Mouse (Mus musculus): Measurements from ENCODE around the gene Tshz2. TPM values are rescaled to one million over a fixed set of nuclear protein-coding genes. Genes with fewer than 3 reads are reported as not detected.

The Tshz2 gene
- polyA plus RNA-seq, 1 experiment from 2014 or later, result 3.4 TPM

- Histone ChIP-seq H3K36me3 (ENCODE audit: insufficient read depth, low read length) (no peaks in the 10 kb centered on the region), H3K27ac (ENCODE audit: low read length) (no peak overlapping the region), H3K9ac (replicated peaks; ENCODE audit: low read depth) (no peak overlapping the region), H3K4me3 (ENCODE audit: low read depth, low read length) (no peak overlapping the region), H3K9me3 (ENCODE audit: low read length) (no peaks in the 10 kb centered on the region), H3K4me2 (replicated peaks; ENCODE audit: low read depth, low read length) (peak overlapping the region; percentile 92), H3K27me3 (replicated peaks; ENCODE audit: insufficient read depth, low read length) (no peaks in the 10 kb centered on the region), H3K4me1 (ENCODE audit: insufficient read depth, low read depth, low read length) (no peaks in the 10 kb centered on the region)
- TF ChIP-seq CTCF (IDR thresholded peaks at IDR 0.05), result no peak
- TF ChIP-seq EP300 (IDR thresholded peaks at IDR 0.05), result no peak
- WGBS, result 32% methylated on average over 4 of the region's 4 CpGs
- ATAC-seq (no peak), DNase-seq (ENCODE audit: low spot score) (peak; percentile 5)
Measured at GRCm38 (mm10) chr2:169636414-169636813, 3.6 kb downstream of the Tshz2 start.

GRCm38 (mm10) chr2:169641547-169641946 is 8.7 kb downstream of the Tshz2 start:
- Histone ChIP-seq H3K4me1 (ENCODE audit: insufficient read depth, low read depth, low read length) (no peaks in the 10 kb centered on the region), H3K4me3 (ENCODE audit: low read depth, low read length) (no peak overlapping the region), H3K27ac (ENCODE audit: low read length) (no peak overlapping the region), H3K27me3 (replicated peaks; ENCODE audit: insufficient read depth, low read length) (no peaks in the 10 kb centered on the region), H3K9me3 (ENCODE audit: low read length) (no peaks in the 10 kb centered on the region), H3K9ac (replicated peaks; ENCODE audit: low read depth) (no peak overlapping the region), H3K36me3 (ENCODE audit: insufficient read depth, low read length) (no peaks in the 10 kb centered on the region), H3K4me2 (replicated peaks; ENCODE audit: low read depth, low read length) (0 out of 2 replicates have a peak overlapping the region, but pooled peaks have one; percentile 17)
- no peak for ATAC-seq
- 32% methylated on average over 14 of the region's 14 CpGs for WGBS
- TF ChIP-seq CTCF (IDR thresholded peaks at IDR 0.05) (no peak), EP300 (IDR thresholded peaks at IDR 0.05) (no peak)
- DNase-seq (ENCODE audit: low spot score), result no peak

GRCm38 (mm10) chr2:169642420-169642819 is 9.6 kb downstream of the Tshz2 start:
- ATAC-seq (no peak), DNase-seq (ENCODE audit: low spot score) (no peak)
- no peak overlapping the region for H3K9ac ChIP-seq (replicated peaks; ENCODE audit: low read depth)
- H3K36me3 ChIP-seq (ENCODE audit: insufficient read depth, low read length), result no peaks in the 10 kb centered on the region
- H3K4me3 ChIP-seq (ENCODE audit: low read depth, low read length), result no peak overlapping the region
- no peak overlapping the region for H3K27ac ChIP-seq (ENCODE audit: low read length)
- 83% methylated on average over 8 of the region's 8 CpGs for WGBS
- H3K27me3 ChIP-seq (replicated peaks; ENCODE audit: insufficient read depth, low read length), result no peaks in the 10 kb centered on the region
- no peaks in the 10 kb centered on the region for H3K4me1 ChIP-seq (ENCODE audit: insufficient read depth, low read depth, low read length)
- TF ChIP-seq EP300 (IDR thresholded peaks at IDR 0.05) (no peak), CTCF (IDR thresholded peaks at IDR 0.05) (no peak)
- no peak overlapping the region for H3K4me2 ChIP-seq (replicated peaks; ENCODE audit: low read depth, low read length)
- no peaks in the 10 kb centered on the region for H3K9me3 ChIP-seq (ENCODE audit: low read length)

- no peak overlapping the region for H3K27ac ChIP-seq (ENCODE audit: low read length)
- no peaks in the 10 kb centered on the region for H3K9me3 ChIP-seq (ENCODE audit: low read length)
- TF ChIP-seq CTCF (IDR thresholded peaks at IDR 0.05) (no peak), EP300 (IDR thresholded peaks at IDR 0.05) (no peak)
- no peaks in the 10 kb centered on the region for H3K27me3 ChIP-seq (replicated peaks; ENCODE audit: insufficient read depth, low read length)
- no peaks in the 10 kb centered on the region for H3K36me3 ChIP-seq (ENCODE audit: insufficient read depth, low read length)
- H3K4me3 ChIP-seq (ENCODE audit: low read depth, low read length), result no peak overlapping the region
- no peak for DNase-seq (ENCODE audit: low spot score)
- no peak for ATAC-seq
- H3K4me1 ChIP-seq (ENCODE audit: insufficient read depth, low read depth, low read length), result no peaks in the 10 kb centered on the region
- 91% methylated on average over 7 of the region's 7 CpGs for WGBS
- H3K4me2 ChIP-seq (replicated peaks; ENCODE audit: low read depth, low read length), result no peak overlapping the region
- no peak overlapping the region for H3K9ac ChIP-seq (replicated peaks; ENCODE audit: low read depth)
Measured at GRCm38 (mm10) chr2:169647091-169647490, 14.3 kb downstream of the Tshz2 start.

DNA sequence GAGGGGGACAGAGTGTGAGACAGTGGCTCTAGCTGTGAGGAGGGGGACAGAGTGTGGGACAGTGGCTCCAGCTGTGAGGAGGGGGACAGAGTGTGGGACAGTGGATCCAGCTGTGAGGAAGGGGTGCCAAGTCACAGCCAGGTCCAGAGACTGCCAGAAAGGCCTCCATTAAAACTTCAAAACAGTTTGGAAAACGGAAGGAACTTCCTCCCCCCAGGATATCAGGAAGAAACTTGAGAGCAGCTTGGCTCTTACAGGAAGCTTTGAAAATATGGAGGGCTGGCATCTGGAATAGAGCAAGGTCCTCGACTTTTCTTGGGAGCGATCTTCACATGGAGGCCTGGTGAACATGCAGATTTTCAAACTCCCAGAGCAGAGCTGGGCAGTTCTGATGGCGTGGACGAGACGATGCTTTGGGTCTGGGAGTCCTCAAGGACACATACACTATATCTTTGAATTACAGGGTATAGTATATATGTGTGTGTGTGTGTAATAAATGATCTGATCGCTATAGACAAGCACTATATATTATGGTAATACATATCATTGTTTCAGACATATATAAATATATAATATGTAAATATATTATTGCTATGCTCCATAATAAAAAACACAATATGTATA is 16.6 kb downstream of the Tshz2 start:
- H3K4me3 ChIP-seq (ENCODE audit: low read depth, low read length), result no peak overlapping the region
- H3K4me1 ChIP-seq (ENCODE audit: insufficient read depth, low read depth, low read length), result no peaks in the 10 kb centered on the region
- 39% methylated on average over 7 of the region's 7 CpGs for WGBS
- DNase-seq (ENCODE audit: low spot score) (peak; percentile 55), ATAC-seq (no peak)
- no peaks in the 10 kb centered on the region for H3K36me3 ChIP-seq (ENCODE audit: insufficient read depth, low read length)
- H3K27ac ChIP-seq (ENCODE audit: low read length), result no peak overlapping the region
- H3K9ac ChIP-seq (replicated peaks; ENCODE audit: low read depth), result no peak overlapping the region
- no peak overlapping the region for H3K4me2 ChIP-seq (replicated peaks; ENCODE audit: low read depth, low read length)
- H3K9me3 ChIP-seq (ENCODE audit: low read length), result no peaks in the 10 kb centered on the region
- no peak for TF ChIP-seq EP300 (IDR thresholded peaks at IDR 0.05)
- no peak for TF ChIP-seq CTCF (IDR thresholded peaks at IDR 0.05)
- no peaks in the 10 kb centered on the region for H3K27me3 ChIP-seq (replicated peaks; ENCODE audit: insufficient read depth, low read length)

DNA sequence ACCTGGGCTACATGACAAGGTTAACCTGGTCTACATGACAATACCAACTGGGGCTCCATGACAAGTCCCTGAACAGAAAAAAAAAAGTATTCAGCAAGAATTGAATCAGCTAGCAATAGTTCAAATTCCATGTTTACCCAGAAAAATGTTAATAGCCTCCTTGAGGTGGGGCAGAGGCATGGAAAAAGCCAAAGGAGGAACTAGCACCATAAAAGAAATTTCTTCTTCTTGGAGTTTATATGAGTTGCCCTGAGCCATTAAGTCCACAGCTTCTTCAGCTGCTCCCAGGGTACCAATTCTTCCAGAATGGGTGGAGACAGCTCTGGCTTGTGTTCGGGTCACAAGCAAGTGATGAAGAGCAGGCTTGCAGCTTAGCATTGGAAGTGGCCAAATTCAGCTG is 20.5 kb downstream of the Tshz2 start:
- 90% methylated on average over 1 of the region's 1 CpGs for WGBS
- no peak overlapping the region for H3K4me2 ChIP-seq (replicated peaks; ENCODE audit: low read depth, low read length)
- no peaks in the 10 kb centered on the region for H3K27me3 ChIP-seq (replicated peaks; ENCODE audit: insufficient read depth, low read length)
- no peak overlapping the region for H3K27ac ChIP-seq (ENCODE audit: low read length)
- H3K9ac ChIP-seq (replicated peaks; ENCODE audit: low read depth), result no peak overlapping the region
- H3K36me3 ChIP-seq (ENCODE audit: insufficient read depth, low read length), result no peaks in the 10 kb centered on the region
- H3K4me3 ChIP-seq (ENCODE audit: low read depth, low read length), result no peak overlapping the region
- H3K4me1 ChIP-seq (ENCODE audit: insufficient read depth, low read depth, low read length), result no peaks in the 10 kb centered on the region
- ATAC-seq (no peak), DNase-seq (ENCODE audit: low spot score) (no peak)
- no peaks in the 10 kb centered on the region for H3K9me3 ChIP-seq (ENCODE audit: low read length)
- TF ChIP-seq EP300 (IDR thresholded peaks at IDR 0.05) (no peak), CTCF (IDR thresholded peaks at IDR 0.05) (no peak)

All from lung, postnatal 0 days (tissue).